Mouse (Mus musculus): ENCODE results near the gene Mcpt2.
"Not testable (repeated sequence)": the region's sequence is repeated elsewhere in the genome, so short reads cannot be mapped to it uniquely, and the experiment has no call there.

Gene Mcpt2

DNA sequence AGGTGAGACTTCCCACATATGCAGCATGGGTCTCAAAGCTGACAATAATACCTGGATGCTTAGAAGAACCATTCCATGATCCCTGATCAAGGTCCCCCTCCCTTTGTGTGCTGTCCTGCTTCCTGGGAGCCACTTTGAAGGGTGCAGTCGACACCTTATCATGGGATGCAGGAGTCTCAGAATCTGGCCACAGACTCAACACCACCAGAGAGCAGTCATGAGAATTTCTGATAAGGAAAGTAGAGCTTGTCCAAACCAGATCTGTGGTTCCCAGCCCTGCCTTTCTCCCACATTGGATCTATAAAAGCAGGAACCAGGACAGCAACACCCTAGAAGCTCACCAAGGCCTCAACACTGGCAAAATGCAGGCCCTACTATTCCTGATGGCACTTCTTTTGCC lies at the start of gene Mcpt2:
Gene Mcpt2 (plus strand): TSS at position 250 of the 400 bp plus-strand sequence.
- in situ Hi-C loops (cut with MboI; ENCODE audit: low pct_unique_long_range_greater_than_20kb in 1 of 2, low sequenced_read_pairs in 2 of 2, unreplicated experiment in 1 of 2) = not testable (repeated sequence)

GRCm38 (mm10) chr14:56013147-56013546 lies 28.7 kb upstream of the Mcpt2 start:
- in situ Hi-C loops (cut with MboI; ENCODE audit: low pct_unique_long_range_greater_than_20kb in 1 of 2, low sequenced_read_pairs in 2 of 2, unreplicated experiment in 1 of 2) = no loop called here

- in situ Hi-C loops (cut with MboI; ENCODE audit: low pct_unique_long_range_greater_than_20kb in 1 of 2, low sequenced_read_pairs in 2 of 2, unreplicated experiment in 1 of 2) = no loop called here
Measured at GRCm38 (mm10) chr14:56013924-56014323, 27.9 kb upstream of the Mcpt2 start.

DNA sequence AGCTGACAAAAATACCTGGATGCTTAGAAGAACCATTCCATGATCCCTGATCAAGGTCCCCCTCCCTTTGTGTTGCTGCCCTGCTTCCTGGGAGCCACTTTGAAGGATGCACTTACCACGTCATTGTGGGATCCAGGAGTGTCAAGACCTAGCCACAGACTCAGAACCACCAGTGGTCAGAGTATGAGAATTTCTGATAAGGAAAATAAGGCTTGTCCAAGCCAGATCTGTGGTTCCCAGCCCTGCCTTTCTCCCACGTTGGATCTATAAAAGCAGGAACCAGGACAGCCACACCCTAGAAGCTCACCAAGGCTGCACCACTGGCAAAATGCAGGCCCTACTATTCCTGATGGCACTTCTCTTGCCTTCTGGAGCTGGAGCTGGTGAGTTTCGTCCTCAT lies 24.2 kb upstream of the Mcpt2 start, which contains the start of gene Mcpt1:
Gene Mcpt1 (plus strand): TSS at position 301 of the 400 bp plus-strand sequence.
- in situ Hi-C loops (cut with MboI; ENCODE audit: low pct_unique_long_range_greater_than_20kb in 1 of 2, low sequenced_read_pairs in 2 of 2, unreplicated experiment in 1 of 2) = not testable (repeated sequence)

DNA sequence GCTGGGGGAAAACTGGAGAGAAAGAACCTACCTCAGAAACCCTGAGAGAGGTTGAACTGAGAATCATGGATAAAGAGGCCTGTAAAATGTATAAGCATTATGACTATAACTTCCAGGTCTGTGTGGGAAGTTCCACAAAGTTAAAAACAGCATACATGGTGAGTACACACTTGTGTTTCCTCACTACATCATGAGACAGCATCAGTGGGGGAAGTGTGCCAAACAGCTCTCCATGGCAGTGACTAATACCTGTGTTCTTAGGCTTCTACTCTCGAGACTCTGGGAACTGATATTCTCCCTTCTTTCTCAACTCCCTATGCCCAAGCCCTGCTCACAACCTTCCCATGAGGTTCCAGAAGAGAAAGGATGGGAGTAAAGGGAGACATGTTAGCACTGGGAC lies 22.4 kb upstream of the Mcpt2 start:
- in situ Hi-C loops (cut with MboI; ENCODE audit: low pct_unique_long_range_greater_than_20kb in 1 of 2, low sequenced_read_pairs in 2 of 2, unreplicated experiment in 1 of 2) = no loop called here

DNA sequence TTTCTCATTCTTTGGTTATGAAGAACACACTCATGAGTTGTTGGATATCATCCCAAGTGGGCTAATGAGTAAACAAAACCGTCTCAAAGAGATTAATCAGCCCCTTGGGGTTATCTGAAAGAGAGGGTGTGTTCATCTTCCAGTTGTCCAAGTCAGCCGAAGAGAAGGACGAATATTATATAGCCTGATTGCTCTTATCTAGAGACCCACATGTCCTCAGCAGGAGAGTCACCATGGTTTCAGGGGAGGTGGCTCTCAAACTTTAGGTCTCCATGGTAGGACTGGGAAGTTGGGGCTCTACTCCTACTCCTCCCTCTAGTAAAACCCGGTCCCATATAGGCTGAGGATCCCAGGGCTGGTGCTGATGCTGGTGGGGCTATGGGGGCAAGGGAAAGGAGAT lies 20.5 kb upstream of the Mcpt2 start:
- in situ Hi-C loops (cut with MboI; ENCODE audit: low pct_unique_long_range_greater_than_20kb in 1 of 2, low sequenced_read_pairs in 2 of 2, unreplicated experiment in 1 of 2) = not testable (repeated sequence)

DNA sequence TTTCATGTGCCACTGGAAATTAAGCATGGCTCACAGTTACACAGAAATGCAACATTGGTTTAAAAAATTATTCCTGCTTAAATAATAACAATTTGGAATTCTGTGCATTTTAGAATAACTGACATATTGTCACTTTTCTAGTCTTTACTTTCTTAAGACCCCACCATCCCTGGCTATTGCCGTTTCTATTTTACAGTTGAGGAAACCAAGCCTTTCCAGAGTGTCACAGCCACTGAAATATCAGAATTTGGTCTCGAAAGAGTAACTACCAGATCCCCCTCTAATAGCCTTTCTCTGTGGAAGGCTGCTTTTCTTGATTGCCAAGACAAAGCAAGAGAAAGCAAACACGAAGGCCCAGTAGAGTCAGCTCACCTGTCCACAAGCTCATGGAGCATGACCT lies 11.4 kb upstream of the Mcpt2 start, which contains the start of gene Mcpt9:
Gene Mcpt9 (minus strand): TSS at position 101 of the 400 bp plus-strand sequence.
- in situ Hi-C loops (cut with MboI; ENCODE audit: low pct_unique_long_range_greater_than_20kb in 1 of 2, low sequenced_read_pairs in 2 of 2, unreplicated experiment in 1 of 2) = not testable (repeated sequence)

DNA sequence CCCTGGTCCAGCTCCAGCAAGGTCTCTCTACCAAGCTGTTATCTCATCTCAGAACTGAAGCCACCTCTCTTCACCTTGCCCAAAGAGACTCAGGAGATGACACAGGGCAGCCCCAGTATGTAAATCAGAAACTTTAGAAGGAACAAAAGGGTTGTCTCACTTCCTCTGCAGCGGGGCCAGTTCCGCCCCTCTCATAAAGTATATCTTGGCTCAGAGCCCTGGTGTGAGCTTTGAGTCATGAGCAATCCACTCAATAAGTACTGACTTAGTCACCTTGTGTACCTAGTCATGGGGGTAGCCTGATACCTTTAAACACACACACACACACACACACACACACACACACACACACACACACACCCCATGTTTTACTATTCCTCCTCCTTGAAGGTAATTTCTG lies 7.4 kb upstream of the Mcpt2 start:
- in situ Hi-C loops (cut with MboI; ENCODE audit: low pct_unique_long_range_greater_than_20kb in 1 of 2, low sequenced_read_pairs in 2 of 2, unreplicated experiment in 1 of 2) = no loop called here

- in situ Hi-C loops (cut with MboI; ENCODE audit: low pct_unique_long_range_greater_than_20kb in 1 of 2, low sequenced_read_pairs in 2 of 2, unreplicated experiment in 1 of 2) = no loop called here
Measured at GRCm38 (mm10) chr14:56055408-56055807, 13.6 kb downstream of the Mcpt2 start.

DNA sequence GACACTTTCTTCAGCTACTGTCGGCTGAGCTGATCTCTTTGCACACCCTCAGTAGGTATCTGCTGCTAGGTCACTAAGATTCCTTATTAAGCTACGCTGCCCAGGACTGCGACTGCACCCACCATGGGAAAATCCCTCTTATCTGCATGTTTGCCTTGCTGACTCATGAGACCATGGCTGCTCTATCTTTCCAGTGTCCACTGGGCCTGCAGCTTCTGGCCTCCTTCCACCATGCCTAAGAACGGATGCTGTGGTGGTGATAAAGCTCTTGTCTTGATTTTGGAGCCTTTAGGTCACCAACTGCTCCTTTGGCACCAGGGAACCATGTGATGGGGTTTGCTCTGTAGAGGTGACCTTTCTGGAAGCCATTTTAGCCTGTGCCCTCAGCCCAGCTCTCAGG lies 15.9 kb downstream of the Mcpt2 start:
- in situ Hi-C loops (cut with MboI; ENCODE audit: low pct_unique_long_range_greater_than_20kb in 1 of 2, low sequenced_read_pairs in 2 of 2, unreplicated experiment in 1 of 2) = no loop called here

DNA sequence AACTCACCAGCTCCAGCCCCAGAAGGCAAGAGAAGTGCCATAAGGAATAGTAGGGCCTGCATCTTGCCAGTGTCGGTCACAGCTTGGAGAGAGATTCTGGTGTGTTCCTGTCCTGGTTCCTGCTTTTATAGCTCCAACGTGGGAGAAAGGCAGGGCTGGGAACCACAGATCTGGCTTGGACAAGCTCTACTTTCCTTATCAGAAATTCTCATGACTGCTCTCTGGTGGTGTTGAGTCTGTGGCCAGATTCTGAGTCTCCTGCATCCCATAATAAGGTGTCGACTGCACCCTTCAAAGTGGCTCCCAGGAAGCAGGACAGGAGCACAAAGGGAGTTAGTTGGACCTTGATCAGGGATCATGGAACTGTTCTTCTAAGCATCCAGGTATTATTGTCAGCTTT lies 20.4 kb downstream of the Mcpt2 start, which contains the start of gene Mcpt4:
Gene Mcpt4 (minus strand): TSS at position 101 of the 400 bp plus-strand sequence.
- in situ Hi-C loops (cut with MboI; ENCODE audit: low pct_unique_long_range_greater_than_20kb in 1 of 2, low sequenced_read_pairs in 2 of 2, unreplicated experiment in 1 of 2) = not testable (repeated sequence)

DNA sequence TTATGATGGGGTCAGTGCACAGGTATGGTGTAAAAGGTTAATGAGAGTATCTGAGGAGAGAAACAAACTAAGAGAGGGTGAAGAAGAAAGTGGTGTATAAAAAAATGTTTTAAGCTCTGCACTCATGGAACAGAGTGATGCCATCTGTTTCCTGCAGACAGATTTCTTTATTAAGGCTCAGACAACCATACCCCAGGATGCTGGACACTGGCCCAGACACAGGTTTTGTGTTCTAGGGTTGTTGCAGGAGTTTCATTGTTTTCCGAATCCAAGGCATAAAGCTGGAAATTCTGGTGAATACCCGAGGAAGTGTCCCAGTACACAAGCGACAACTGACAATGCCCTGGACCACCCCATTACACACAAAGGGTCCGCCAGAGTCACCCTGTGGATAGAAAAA lies 40.2 kb downstream of the Mcpt2 start:
- in situ Hi-C loops (cut with MboI; ENCODE audit: low pct_unique_long_range_greater_than_20kb in 1 of 2, low sequenced_read_pairs in 2 of 2, unreplicated experiment in 1 of 2) = no loop called here

- in situ Hi-C loops (cut with MboI; ENCODE audit: low pct_unique_long_range_greater_than_20kb in 1 of 2, low sequenced_read_pairs in 2 of 2, unreplicated experiment in 1 of 2) = no loop called here
Measured at GRCm38 (mm10) chr14:56085167-56085566, 43.3 kb downstream of the Mcpt2 start, which contains the start of gene Mcpt8. TSS of gene Mcpt8 (minus strand) at chr14:56085273.

DNA sequence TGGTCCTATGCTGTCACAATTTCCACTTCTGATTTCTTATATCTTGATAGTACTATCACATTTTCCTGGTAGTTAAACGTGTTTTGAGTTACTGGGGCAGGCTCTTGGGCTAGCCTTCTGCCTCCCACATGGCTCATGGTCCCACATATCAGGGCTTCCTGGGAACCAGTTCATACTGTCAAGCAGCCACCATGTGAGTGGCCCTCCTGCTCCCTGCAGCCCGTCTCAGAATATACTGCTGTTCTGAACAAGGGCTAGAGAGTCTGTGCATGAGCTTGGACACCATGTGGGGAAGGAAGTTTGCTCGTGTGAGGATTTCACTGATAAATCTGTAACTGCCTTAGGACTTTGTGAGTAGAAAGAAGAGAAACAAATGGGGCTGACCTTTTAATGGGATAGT lies 44.9 kb downstream of the Mcpt2 start:
- in situ Hi-C loops (cut with MboI; ENCODE audit: low pct_unique_long_range_greater_than_20kb in 1 of 2, low sequenced_read_pairs in 2 of 2, unreplicated experiment in 1 of 2) = no loop called here

DNA sequence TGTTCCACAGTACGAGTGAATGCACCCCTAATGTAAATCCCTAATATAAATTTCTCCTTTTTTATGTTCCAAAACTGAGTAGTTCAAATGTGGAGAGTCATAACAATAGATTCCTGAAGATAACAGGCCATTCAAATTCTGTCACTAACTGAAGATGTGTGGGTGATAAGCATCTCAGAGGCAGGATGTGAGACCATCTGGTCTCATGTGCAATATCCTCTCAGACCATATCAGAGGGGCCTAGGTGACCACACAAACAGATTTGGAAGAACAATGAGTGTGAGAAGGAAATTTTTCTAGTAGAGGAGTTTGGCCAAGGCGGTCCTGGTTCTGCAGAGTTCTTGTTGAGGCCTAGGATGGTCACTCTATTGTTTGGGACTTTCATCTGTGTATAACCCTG lies 51.5 kb downstream of the Mcpt2 start:
- in situ Hi-C loops (cut with MboI; ENCODE audit: low pct_unique_long_range_greater_than_20kb in 1 of 2, low sequenced_read_pairs in 2 of 2, unreplicated experiment in 1 of 2) = no loop called here

Data from mouse embryonic stem cell (cell line).